Mouse (Mus musculus) left cerebral cortex, adult 8-10 months (tissue): ENCODE measurements around the gene Rimklb. TPM values are rescaled to one million over a fixed set of nuclear protein-coding genes. Genes with fewer than 3 reads are reported as not detected.
"Not testable (repeated sequence)": the region's sequence is repeated elsewhere in the genome, so short reads cannot be mapped to it uniquely, and the experiment has no call there.

ENCODE experiments used
- DNase-seq, 2 experiments: peaks; one replicate each; pipeline ENCODE4 v3.0.0; 2022; ENCODE audit warnings: low spot score in 2 of 2
- total RNA-seq, 4 experiments: library from RNA; stranded (reverse); gene quantifications; 2 replicates each; pipeline ENCODE4 v1.2.4; 2022

Gene Rimklb
- 10 to 100 TPM; 59.9 to 73.3 (median 65.8) TPM for total RNA-seq

DNA sequence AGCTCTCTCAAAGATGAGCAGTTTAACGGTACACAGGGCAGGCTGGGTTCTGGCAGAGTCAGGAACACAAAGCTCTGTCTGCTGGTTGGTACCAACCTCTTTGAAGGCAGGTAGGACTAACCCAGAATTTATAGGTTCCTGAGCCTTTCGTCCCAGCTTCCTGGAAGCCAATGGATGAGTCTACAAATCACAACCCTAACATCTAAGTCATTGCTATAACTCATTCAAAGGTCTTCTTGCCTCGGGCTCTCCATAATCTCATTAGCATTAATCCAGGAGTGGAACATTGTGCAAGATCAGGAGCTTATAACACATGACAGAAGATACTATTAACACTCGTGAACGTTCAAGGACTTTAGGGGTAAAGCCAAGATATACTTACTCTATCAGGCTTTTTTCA lies at the start of gene Rimklb:
Rimklb (minus strand) TSS at position 101 of the 400 bp plus-strand sequence.
- DNase-seq, result no peak

DNA sequence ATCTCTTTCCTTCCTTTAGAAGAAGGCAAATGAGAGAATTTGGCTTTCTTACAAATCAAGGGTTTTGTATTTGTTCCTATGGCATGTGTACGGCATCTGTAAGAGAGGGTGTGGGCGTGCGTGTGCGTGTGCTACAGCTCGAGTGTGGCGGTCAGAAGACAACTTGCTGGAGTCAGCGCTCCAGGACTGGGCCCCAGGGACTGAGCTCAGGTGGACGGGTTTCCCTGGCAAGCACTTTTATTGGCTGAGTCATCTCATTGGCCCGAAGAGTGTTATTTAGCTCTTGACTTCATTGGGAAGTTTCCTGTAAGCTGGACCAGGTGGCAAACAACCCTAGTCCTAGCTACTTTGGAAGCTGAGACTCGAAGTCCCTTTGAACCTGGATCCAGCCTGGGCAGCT lies 47.4 kb upstream of the Rimklb start:
- no peak for DNase-seq

DNA sequence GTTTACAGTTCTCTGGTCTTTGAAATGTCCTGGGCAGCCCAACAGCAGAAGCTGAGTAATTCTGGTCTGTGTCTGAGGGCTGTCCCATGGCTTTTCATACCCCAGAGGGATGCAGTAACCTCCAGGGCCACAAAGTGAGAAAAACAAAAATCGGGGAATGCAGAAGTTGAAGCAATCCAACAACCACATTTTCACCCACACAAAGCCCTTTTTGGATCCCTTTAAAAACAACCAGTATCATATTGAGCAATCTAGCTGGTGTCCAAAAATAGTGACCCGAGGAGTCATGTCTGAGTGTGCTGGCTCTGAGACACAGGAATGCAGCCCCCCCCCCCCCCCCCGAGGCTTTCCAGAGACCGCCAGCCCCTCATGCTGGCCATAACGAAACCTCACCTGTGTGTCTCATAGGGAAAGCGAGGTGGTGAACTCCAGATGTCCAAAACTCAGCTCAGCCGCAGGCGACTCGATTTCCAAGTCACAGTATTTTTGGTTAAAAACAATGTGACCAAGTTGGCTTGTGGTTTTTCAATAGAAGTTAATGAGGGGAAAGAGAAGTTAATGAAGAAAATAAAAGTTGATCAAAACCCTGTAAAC lies 46.8 kb upstream of the Rimklb start:
- no peak for DNase-seq

DNA sequence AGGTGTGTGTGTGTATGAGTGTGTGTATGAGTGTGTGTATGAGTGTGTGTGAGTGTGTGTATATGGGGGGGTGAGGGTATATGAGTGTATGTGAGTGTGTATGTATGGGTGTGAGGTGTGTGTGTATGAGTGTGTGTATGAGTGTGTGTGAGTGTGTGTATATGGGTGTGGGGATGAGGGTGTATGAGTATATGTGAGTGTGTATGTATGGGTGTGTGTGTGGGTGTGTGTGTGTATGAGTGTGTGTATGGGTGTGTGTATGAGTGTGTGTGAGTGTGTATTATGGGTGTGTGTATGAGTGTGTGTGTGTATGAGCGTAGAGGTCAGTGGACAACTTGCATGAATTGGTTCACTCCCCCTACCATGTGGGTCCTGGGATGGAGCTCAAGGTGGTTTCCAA lies 46.1 kb upstream of the Rimklb start:
- no peak for DNase-seq

DNA sequence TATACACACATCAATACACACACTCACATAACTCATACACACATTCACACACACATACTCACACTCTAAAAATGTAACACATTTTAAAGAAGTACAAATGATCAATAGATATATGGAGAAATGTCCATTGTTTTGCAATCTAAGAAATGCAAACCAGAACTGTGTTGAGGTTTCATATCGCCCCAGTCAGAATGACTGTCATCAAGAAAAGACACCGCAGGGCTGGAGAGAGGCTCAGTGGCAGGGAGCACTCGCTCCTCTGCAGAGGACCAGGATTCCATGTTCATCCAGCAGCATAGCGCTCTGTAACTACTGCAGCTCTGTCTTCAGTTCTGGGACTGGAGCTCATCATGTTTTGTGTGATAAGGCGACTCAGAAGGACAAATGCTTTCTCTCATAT lies 45.0 kb upstream of the Rimklb start:
- no peak for DNase-seq

DNA sequence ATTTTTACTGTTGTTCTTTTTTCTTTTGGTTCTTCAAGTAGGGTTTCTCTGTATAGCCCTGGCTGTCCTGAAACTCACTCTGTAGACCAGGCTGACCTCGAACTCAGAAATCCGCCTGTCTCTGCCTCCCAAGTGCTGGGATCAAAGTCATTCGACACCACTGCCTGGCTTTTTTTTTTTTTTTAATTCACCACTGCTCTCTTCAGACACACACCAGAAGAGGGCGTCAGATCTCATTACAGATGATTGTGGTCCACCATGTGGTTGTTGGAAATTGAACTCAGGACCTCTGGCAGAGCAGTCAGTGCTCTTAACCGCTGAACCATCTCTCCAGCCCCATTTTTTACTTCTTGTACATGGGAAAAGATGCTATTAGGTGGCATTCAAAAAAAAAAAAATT lies 43.9 kb upstream of the Rimklb start:
- not testable (repeated sequence) for DNase-seq

DNA sequence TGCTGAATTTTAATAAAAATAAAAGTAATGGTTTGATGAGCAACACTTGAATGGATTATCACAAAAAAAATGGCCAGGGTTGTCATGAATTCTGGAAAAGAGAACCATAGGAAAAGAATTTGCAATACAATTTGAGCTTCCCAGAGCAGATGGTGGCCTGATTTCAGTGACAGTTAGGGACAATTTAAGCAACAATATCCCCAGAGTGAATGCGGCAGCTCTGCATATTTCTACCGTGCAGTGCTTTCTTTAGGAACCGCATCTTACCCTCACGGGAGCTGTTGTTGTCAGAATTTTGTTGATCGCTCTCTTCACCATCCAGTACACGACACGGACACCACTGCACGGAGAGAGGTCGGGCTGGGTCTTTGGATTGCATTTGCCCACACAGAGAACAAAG lies 41.0 kb upstream of the Rimklb start:
- peak in 1 of 2 experiments; percentile 9 for DNase-seq

DNA sequence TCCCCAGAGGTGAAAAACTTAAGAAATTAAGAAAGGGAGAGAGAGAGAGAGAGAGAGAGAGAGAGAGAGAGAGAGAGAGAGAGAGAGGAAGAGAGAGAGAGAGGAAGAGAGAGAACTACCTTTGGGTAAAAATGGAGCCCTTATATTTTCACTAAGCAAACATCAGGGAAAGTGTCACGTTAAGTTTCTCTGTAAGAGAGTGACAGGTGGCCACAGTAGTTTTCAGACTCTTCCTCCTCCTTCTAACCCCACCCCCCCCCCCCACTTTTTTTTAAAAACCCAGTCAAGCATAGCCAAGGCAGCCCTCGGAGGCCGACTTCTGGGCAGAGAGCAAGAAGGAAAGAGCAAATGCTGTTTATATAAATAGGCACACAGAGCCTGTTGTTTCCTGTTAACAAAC lies 35.5 kb upstream of the Rimklb start:
- DNase-seq, result no peak

DNA sequence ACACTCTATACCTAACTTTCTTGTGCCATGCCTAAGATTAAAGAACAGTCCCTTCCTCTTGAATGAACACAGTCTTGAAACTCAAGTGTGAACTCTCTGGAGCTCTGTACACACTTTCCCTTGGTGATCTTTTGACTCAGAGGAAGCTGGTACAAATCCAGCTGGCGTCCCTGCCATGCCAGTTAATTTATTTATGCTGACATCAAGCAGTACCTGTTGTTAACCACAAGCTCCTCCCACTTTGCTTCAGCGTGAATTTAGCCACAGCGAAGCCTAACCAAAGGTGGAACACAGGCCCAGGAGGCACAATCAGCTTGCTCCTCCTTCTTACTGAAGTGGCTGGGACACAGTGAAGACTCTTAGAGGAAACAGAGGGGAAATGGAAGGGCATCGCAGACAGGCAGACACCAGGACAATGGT lies 34.3 kb upstream of the Rimklb start:
- no peak for DNase-seq

DNA sequence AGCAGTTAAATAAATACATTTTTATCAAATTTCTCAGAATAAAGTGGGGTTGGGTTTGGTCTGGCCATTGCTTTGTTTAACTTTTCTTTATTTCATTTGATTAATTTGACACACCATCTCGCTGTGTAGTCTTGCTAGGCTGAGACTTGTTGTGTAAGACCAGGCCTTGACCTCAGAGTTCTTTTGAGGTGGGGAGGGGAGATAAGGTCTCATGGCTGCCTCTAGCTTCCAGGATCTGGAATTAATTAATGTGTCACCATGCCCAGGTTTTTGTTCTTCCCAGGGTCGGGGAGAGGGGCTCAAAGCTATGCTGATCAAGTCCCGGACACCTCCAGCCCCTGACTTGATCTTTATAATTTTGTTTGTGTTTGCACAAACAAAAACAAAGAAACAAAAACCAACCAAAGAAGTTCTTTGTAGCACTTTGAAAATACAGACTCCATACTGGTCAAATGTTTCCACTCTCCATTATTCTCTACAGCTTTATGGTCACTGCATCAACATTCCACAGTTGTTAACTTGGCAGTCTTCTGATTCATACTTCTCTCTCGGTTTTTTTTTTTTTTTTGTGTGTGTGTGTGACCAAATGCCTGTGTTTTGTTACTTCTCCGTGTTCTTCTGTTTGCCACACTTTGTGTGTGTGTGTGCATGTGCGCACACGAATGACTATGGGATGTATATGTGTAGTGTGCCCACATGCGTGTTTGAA lies 33.1 kb upstream of the Rimklb start:
- no peak for DNase-seq

DNA sequence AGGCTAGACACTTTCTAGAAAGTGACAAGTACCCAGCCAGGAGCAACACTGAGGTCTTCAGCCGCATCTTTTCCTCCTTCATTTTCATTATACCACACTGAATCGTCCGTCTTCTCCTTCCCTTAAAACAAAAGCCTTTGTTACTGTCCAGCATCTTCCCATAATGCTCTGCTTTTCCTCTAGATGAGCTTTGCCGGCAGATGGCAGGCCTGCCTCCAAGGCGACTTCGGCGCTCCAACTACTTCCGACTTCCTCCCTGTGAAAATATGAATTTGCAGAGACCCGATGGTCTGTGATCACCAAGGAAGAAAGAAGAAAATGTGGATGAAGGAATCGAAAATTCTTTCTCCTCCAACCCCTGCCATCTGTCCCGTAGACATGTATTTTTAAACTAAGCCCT lies 29.6 kb upstream of the Rimklb start:
- no peak for DNase-seq

DNA sequence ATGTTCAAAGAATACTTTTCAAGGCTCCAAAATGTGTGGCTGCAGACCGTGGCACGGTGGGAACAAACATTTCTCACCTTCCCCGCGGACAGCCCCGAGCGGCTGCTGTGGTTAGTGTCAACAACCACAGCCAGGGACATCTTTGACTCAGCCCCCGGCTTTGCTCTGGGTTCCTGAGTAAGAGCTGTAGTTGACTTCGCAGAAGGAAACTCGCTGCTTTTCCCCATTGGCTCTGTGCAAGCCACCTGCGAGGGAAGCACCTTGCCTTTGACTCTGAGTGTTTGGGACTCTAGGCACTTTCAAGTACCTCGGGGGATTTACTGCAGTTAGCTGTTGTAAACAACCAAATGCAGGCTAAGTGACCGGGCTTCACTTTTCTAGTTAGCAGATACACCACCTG lies 29.0 kb upstream of the Rimklb start:
- no peak for DNase-seq

DNA sequence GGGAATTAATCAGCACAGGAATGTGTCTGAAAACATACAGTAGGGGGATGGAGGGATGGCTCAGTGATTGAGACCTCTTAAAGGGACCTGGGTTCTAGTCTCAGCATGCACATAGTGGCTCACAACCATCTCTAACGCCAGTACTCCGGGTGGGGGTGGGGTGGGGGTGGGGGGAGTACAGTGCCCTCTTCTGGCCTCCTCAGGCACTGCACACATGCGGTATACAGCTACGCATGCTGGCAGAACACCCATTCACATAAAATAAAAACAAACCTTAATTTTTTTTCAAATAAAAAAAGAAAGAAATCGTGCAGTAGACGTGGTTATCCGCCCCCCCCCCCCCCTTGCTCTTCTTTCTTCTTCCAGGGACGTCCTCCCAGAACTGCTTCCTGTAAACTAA lies 24.7 kb upstream of the Rimklb start:
- no peak for DNase-seq

DNA sequence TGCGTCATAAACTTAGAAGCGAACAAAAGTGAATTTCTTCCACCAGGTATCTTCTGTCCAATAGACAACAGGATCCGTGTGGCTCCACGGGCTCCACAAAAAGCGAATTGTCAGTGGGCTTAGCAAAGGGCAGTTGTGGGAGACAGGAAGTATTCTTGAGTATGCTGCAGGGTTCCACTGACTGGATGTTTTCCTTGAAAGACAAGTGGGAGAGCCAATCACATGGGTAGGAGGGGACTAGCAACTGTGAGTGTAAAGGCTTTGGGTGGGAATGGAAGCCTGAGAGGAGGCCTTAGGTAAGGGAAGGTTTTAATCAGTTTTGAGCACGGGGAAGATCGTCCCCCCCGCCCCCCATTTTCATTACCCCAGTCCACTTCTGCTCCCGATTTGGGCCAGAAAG lies 24.0 kb upstream of the Rimklb start:
- no peak for DNase-seq

DNA sequence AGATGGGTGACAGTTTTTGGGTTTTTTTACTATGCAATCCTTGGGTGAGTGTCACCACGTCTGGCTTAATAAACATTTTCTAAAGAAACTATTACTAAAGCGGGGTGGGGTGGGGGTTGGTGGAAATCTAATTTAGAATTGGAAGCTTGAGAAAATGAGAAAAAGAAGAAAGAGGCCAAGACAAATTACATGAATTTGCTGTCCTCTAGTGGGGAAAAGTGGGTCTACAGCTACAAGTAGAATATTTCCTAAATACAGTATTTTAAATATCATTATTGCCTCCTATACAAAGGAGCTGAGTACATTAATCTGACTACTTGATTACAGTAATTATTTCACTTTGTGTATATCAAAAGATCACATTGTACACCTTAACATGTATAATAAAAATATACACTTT lies 20.8 kb upstream of the Rimklb start:
- no peak for DNase-seq

DNA sequence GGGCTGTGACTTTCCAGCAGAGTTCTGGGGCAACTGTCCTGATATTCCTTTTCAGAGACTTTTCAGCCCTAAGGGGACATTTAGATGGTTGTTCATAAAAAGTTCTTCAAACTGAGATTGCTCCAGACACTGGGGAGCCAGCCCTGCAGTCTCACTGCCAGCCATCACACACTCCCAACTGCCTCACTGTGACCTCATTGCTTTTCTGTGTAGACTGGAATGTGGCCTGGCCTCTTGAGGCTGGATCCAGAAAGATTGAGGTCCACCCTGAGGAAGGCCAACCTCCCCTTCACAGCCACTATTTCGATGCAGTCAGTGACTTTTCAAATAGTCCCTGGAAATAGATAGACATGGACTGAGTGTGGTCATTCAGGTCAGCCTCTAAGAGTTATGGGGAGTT lies 19.1 kb upstream of the Rimklb start:
- DNase-seq, result no peak

DNA sequence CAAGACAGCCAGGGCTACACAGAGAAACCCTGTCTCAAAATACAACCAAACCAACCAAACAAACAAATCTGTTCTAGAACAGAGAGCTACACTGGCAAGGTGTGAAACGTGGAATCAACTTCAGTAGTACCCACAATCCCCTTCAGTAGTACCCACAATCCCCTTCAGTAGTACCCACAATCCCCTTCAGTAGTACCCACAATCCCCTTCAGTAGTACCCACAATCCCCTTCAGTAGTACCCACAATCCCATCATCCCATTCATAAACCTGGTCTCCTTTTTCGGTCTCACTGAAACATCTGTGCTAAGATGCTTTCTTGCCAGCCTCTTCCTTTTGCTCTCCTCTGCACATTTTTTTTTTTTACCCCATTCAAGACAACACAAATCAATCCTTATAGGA lies 17.2 kb upstream of the Rimklb start:
- DNase-seq, result not testable (repeated sequence)

DNA sequence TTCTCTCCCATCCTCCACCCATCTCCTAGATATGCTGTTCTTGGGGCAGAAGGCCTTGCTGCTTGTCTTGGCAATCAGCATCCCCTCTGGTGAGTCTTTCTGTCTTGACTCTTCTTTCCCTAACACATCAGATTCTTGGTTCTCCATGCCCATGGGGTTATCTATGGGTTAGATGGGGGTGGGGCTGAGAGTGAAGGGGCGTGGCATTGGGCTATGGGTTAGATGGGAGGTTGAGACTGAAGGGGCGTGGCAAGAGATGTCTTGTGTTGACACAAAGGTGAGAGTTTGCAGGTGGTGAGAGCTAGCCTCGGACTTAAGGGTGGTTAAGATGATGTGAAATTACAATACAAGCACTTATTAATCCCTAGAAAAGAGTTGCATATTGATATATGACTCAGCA lies 15.8 kb upstream of the Rimklb start:
- DNase-seq, result no peak

DNA sequence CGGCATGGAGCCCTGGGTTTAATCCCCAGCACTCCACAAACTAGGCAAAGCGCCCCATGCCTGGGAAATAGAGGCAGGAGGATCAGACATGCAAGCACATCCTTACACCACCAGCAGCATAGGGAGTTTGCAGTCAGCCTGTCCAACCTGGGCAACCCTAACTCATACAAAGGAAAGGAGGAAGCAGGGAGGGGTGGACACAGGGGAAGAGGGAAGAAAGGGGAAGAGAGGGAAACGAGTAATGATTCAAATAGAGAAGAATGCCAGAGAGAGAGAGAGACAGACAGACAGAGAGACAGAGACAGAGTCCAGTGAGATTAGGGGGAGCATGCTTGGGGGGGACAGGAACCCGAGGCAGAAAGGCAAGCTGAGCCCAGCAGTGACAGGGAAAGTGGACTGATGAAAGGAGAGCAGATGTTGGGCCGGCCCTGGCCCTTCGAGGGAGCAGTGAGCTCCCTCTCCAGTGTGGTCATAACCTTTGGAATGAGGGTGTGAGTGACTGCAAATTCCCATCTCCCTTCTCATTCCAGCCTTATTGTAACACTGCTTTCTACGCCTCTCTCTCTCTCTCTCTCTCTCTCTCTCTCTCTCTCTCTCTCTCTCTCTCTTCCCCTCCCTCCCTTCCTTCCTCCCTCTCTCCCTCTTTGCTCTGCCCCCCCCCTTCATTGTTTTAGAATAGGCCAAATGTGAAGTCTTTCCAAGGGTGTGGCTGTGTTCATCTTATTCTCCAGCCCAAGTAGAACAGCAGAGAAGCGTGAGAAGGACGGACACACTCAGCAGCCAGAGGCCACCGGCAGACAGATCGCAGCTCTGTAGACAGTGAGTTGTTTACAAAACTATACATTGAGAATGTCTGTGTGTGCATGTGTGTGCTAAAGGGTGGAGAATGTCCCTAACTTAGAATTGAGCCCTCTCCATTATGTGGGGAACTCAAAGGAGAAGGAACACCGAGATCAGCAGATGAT lies 14.6 kb upstream of the Rimklb start:
- no peak for DNase-seq

DNA sequence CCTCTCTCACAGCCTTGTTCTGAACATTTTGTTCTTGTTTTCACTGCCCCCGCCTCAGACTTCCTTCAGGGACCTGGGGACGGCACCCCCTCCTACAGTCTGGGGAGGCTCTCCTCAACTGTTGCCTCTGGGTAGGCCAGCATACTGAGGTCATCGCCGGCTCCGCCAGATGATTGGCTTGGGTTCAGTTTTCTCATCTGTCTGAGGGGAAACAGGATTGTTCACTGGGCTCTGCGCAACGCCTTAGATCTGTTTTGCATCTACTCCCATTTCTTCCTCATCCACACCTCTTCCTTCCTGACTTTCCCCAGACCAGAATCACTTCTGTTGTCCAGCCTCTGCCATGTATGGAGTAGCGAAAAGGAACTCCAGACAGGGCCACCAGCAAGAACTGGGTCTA lies 9.9 kb upstream of the Rimklb start:
- no peak for DNase-seq

DNA sequence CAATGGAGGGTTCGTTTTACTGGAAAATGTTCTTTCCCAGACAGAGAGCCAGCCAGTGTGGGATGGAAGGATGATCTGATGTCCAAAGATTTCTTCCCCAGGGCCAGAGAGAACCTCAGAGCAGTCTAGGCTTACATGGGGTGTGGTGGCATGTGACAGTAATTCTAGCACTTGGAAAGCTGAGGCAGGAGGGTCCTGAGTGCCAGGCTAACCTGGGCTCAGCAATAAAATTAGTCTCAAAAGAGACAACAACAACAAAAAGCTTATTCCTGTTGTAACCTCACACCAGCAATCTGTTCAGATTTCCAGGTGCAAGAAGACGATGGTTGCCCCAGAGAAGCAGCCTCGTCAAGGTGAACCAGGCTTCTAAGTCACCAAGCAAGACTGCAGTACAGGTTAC lies 7.0 kb upstream of the Rimklb start, which contains the start of gene Mfap5:
Mfap5 (plus strand) TSS at position 301 of the 400 bp plus-strand sequence.
- no peak for DNase-seq

DNA sequence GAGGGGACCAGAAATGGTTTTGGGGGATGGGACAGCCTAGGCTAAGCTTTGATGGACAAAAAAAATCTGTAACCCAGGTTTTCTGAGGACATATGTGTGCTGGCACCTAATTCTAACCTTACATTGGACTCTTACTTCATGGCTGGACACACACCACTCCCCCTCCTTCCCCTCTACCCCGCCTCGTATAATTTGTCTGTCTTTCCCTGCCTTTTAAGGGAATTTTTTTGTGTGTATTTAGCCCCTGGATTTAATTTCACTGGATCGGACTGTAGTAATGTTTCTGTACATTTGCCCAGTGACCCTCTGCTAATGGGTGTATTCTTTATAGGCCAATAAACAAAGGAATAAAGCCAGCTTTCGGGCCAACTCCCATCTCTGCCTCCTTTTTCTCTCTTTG lies 6.5 kb upstream of the Rimklb start:
- DNase-seq, result no peak
